Mouse (Mus musculus) cerebellum, adult 2 months (tissue): ENCODE data around the gene Ccdc113.

Experiments used
- CTCF ChIP-seq: fragments of 200-500 bp; IDR thresholded peaks from 2 replicates; pipeline ENCODE4 v1.5.1; 2011; ENCODE audit warnings: low read depth, mild to moderate bottlenecking, control low read depth, low read length, moderate library complexity, borderline replicate concordance; ENCODE audit not compliant: insufficient read depth
- POLR2A ChIP-seq: fragments of 200-500 bp; IDR thresholded peaks from 2 replicates; pipeline ENCODE4 v1.6.1; 2011; ENCODE audit warnings: low read length, control low read depth, borderline replicate concordance; ENCODE audit not compliant: insufficient read depth

DNA sequence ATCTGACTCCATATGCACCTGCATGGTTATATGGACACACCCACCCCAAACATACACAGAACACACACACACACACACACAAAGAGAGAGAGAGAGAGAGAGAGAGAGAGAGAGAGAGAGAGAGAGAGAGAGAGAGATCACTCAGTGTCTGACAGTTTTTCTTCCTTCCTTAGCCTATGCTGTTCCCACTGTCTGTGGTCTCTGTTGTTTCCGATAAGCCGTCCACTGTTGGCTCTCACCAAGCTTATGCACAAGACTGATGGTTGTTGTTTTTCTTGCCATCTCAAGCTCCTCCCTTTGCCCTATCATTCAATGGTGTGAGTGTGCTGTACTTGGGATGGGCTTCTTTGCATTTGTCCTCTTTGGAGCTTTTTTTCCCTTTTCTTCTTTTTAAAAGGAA lies 22.1 kb downstream of the Ccdc113 start:
- TF ChIP-seq CTCF, result no peak
- no peak for TF ChIP-seq POLR2A
